Comparison of ENCODE assay signal across 8 mouse cellular contexts in the genomic region with DNA sequence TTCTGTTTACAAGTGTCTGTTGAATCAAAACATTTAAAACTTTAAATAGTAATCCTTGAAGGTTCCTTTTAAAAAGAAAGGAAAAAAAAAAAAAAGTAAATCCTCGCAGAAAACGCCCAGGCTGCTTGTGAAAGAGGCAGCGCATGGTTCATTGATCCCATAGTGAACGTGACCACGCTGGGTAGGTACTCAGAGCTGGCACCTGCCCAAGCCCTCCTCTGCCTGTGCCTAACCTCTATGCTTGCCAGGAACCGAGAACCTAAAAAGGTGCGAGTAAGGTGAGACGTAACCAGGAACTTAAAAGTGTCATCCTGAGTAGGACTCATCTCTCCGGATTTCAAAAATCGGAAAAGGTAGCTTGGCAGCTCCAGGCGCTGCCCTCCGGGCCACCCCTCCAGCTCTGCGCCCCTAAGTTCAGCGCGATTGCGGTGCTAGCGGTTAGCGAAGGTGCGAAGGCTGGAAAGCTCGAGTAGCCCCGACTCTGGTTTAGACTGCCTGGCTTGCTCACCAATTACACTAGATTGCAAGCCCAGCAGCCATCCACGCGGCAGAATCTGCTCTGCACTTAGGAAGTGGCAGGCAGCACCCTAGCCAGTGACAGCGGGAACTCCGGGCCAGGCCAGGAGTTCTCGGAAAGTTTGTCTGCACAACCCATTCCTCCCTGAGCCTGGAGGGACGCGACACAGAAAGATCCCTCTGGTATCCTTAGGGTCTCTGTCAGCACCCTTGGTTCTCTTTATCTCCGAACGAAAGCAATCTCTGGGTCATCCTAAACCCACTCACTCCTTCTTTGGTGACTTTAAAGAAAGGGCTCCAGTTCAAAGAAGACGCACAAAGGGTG. TPM values are rescaled to one million over a fixed set of nuclear protein-coding genes. Genes with fewer than 3 reads are reported as not detected.
DNase-seq lines count a peak whose midpoint lies in the region; ATAC-seq and TF ChIP-seq lines count a peak whose summit lies in the region.

No protein-coding gene starts in this region.

- no peak for TF ChIP-seq CTCF in bone marrow, adult 2 months (IDR thresholded peaks at IDR 0.05; ENCODE audit: control insufficient read depth, insufficient read depth, low read length)

- H3K27me3 ChIP-seq in heart, embryonic 11.5 days (ENCODE audit: control insufficient read depth, insufficient read depth, low read length): peaks cover 41% of the 10 kb centered on the region
- H3K27me3 ChIP-seq in lung, embryonic 16.5 days (ENCODE audit: control insufficient read depth, insufficient read depth, low read depth, low read length): peaks cover 10% of the 10 kb centered on the region
- H3K27me3 ChIP-seq in neural tube, embryonic 15.5 days (replicated peaks): peaks cover 47% of the 10 kb centered on the region

- peak; percentile 15 to 16 for DNase-seq in left cerebral cortex, postnatal 36 days (ENCODE audit: low spot score in 2 of 2)
- no peak for DNase-seq in left cerebral cortex, adult 8-10 months (ENCODE audit: low spot score in 2 of 2)
- DNase-seq in kidney, adult 9 months: peak; percentile 47
- no peak for DNase-seq in cerebellum, adult 8-10 months

- no peaks in the 10 kb centered on the region for H3K36me3 ChIP-seq in heart, embryonic 11.5 days (ENCODE audit: control insufficient read depth, insufficient read depth, low read length)
- no peaks in the 10 kb centered on the region for H3K36me3 ChIP-seq in lung, embryonic 16.5 days (ENCODE audit: control insufficient read depth, insufficient read depth, low read length)
- H3K36me3 ChIP-seq in neural tube, embryonic 15.5 days: no peaks in the 10 kb centered on the region

- WGBS in bone marrow, adult 2 months: 3% methylated on average over 31 of the region's 31 CpGs
- 2% methylated on average over 31 of the region's 31 CpGs for WGBS in heart, embryonic 11.5 days (ENCODE audit: insufficient replicate concordance)
- 3% methylated on average over 31 of the region's 31 CpGs for WGBS in lung, embryonic 16.5 days
- 2% methylated on average over 31 of the region's 31 CpGs for WGBS in neural tube, embryonic 15.5 days

- H3K4me2 ChIP-seq in heart, embryonic 11.5 days: peak overlapping the region; percentile 64
- H3K4me2 ChIP-seq in lung, embryonic 16.5 days (ENCODE audit: low read depth, low read length): peak overlapping the region; percentile 95
- peak overlapping the region; percentile 51 for H3K4me2 ChIP-seq in neural tube, embryonic 15.5 days

- no peaks in the 10 kb centered on the region; the same call in 1 of the 2 replicates for H3K4me1 ChIP-seq in bone marrow, adult 2 months (ENCODE audit: control insufficient read depth, insufficient read depth, low read length)
- 0 out of 2 replicates have a peak, but pooled peaks cover 6% of the 10 kb centered on the region for H3K4me1 ChIP-seq in heart, embryonic 11.5 days (ENCODE audit: control insufficient read depth, insufficient read depth, low read length)
- H3K4me1 ChIP-seq in lung, embryonic 16.5 days (replicated peaks; ENCODE audit: control insufficient read depth, insufficient read depth, low read length): peaks cover 13% of the 10 kb centered on the region
- H3K4me1 ChIP-seq in neural tube, embryonic 15.5 days: peaks cover 23% of the 10 kb centered on the region

- TF ChIP-seq POLR2A in bone marrow, adult 2 months (IDR thresholded peaks at IDR 0.05; ENCODE audit: borderline replicate concordance, control insufficient read depth, low read depth, low read length): no peak

- ATAC-seq in heart, embryonic 11.5 days (replicated peaks; ENCODE audit: insufficient number of reproducible peaks, low FRiP score, low TSS enrichment): no peak
- peak; percentile 42 for ATAC-seq in lung, embryonic 16.5 days (ENCODE audit: low read depth)
- ATAC-seq in neural tube, embryonic 15.5 days (ENCODE audit: low FRiP score): no peak; the same call in 1 of the 2 replicates

- H3K27ac ChIP-seq in bone marrow, adult 2 months (ENCODE audit: control insufficient read depth, insufficient read depth, low read depth, low read length, poor library complexity): no peak overlapping the region
- no peak overlapping the region for H3K27ac ChIP-seq in heart, embryonic 11.5 days (ENCODE audit: low read depth, low read length)
- no peak overlapping the region for H3K27ac ChIP-seq in lung, embryonic 16.5 days (ENCODE audit: low read length)
- H3K27ac ChIP-seq in neural tube, embryonic 15.5 days (replicated peaks): no peak overlapping the region

- H3K4me3 ChIP-seq in bone marrow, adult 2 months (replicated peaks; ENCODE audit: control insufficient read depth, low read depth, low read length): peak overlapping the region; percentile 32
- H3K4me3 ChIP-seq in heart, embryonic 11.5 days (ENCODE audit: low read depth, low read length): peak overlapping the region; percentile 37
- H3K4me3 ChIP-seq in lung, embryonic 16.5 days (ENCODE audit: low read length): peak overlapping the region; percentile 43
- peak overlapping the region; percentile 15 for H3K4me3 ChIP-seq in neural tube, embryonic 15.5 days (replicated peaks)

- H3K9ac ChIP-seq in heart, embryonic 11.5 days (ENCODE audit: low read depth, low read length): no peak overlapping the region
- peak overlapping the region; percentile 49 for H3K9ac ChIP-seq in lung, embryonic 16.5 days (ENCODE audit: low read length)
- H3K9ac ChIP-seq in neural tube, embryonic 15.5 days (replicated peaks): no peak overlapping the region

- intact Hi-C loops in left cerebral cortex, postnatal 36 days (cut with DNase I): no loop called here

- no peaks in the 10 kb centered on the region for H3K9me3 ChIP-seq in heart, embryonic 11.5 days (replicated peaks; ENCODE audit: control insufficient read depth, low read length)
- no peaks in the 10 kb centered on the region for H3K9me3 ChIP-seq in lung, embryonic 16.5 days (ENCODE audit: control insufficient read depth, low read length)
- H3K9me3 ChIP-seq in neural tube, embryonic 15.5 days (replicated peaks): no peaks in the 10 kb centered on the region

RNA-seq across cellular contexts. Expression of gene Prdm1, which starts 1.3 kb away (rescaled TPM):
- under 1 TPM; 0.59 to 0.84 TPM for total RNA-seq in left cerebral cortex, postnatal 36 days (2021)
- 1 to 10 TPM in 3 of 4 experiments, under 1 TPM in 1; 0.89 to 1.3 (median 1.2) TPM for total RNA-seq in left cerebral cortex, adult 8-10 months (2022)
- 0.90 and 2.2 TPM in 2 replicates for polyA plus RNA-seq in bone marrow, adult 2 months (2011; ENCODE audit: insufficient read depth, insufficient read length, low replicate concordance, missing spikeins)
- 0.08 and 0.36 TPM in 2 replicates for polyA plus RNA-seq in heart, embryonic 11.5 days (2014; fragmentation: Nextera tagmentation; extraction: Ambion mirVana)
- polyA plus RNA-seq in lung, embryonic 16.5 days (2015; fragmentation: Nextera tagmentation; extraction: Ambion mirVana): 2.3 and 2.5 TPM in 2 replicates
- 0.63 and 2.0 TPM in 2 replicates for polyA plus RNA-seq in neural tube, embryonic 15.5 days (2015; fragmentation: Nextera tagmentation; extraction: Ambion mirVana)

Comparison
In these comparisons a context has a peak if more than half of its experiments do, and no peak if none do; other contexts are left out.
1. DNase-seq: peak in left cerebral cortex, postnatal 36 days (2 of 2) and kidney, adult 9 months (single experiment); none in left cerebral cortex, adult 8-10 months (0 of 2) and cerebellum, adult 8-10 months (single experiment).
2. Peak in every context shown above with its lines, with median percentiles within 50 percentile points of each other: H3K4me3 ChIP-seq and H3K4me2 ChIP-seq.